Mouse (Mus musculus) fat pad, adult 2 months (tissue): Measurements from ENCODE around the gene Ruvbl2.
"Not testable (repeated sequence)": the region's sequence is repeated elsewhere in the genome, so short reads cannot be mapped to it uniquely, and the experiment has no call there.

ENCODE experiments used
- DNase-seq: peaks from one replicate; pipeline ENCODE4 v3.0.0-alpha.2; 2011; ENCODE audit warnings: low read depth, low spot score; ENCODE audit errors: extremely low read depth

Ruvbl2 gene

DNA sequence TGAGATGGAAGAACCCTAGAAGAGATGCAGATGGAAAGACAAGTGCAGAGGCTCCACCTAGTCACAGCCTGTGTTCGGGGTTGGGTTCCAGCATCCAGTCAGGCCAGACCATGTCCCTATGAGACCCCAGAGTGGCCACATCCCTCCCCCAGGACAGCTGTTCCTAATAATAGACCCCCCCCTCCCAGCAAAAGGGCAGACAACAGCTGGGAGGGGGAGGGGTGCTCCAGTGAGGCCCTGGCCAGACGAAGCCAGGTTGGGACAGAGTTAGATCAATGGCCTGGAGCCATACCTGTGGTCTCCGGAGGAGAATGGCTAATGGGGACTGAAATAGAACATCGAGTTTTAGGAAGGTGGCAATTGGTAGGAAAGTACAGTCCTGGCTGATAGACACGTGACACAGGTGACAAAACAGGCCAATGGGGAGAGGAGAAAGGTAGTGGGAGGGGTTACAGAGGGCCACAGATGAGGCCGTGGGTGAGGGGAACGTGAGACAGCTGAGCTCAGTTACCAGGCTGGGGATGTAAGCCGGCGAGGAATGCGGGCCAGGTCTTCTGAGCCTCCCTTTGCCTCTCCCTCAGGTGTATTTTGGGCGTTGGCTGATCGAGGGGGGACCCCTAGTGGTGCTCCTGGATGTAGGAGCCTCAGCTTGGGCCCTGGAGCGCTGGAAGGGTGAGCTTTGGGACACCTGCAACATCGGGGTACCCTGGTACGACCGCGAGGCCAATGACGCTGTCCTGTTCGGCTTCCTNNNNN is at the start of gene Ruvbl2:
Gene Ruvbl2, minus strand, starts transcription at position 576 of the 756 bp plus-strand sequence.
- DNase-seq = no peak

DNA sequence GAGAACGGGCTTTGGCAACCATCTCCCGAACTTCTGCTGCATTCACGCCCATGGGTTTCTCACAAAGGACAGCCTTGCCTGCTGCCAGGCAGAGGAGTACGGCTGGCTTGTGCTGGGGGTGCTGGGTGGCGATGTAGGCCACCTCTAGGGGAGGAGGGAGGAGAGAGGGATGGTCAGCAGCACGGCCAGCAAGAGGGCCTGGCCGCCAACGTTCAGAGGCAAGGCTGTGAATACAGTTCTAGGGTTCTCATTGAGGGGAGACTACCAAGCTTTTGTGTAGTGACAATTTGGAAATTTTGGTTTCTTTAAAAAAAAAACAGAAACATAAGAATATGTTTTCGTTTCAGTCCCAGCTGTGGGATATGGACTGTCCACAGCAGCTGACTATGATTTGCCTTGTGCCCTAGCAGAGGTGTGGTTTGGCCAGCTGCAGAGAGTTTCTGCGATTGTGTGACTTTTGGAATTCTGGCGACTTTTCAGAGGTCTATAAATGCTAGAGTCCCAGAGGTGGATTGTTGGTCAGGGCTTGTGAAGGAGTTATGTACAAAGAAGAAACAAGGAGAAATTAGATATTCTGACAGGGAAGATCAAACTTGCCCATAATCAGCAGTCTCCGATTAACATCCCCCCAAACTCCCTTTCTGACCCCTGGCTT is 49.0 kb upstream of the Ruvbl2 start, which contains the start of gene Gm45808:
Gene Gm45808, minus strand, starts transcription at position 51 of the 655 bp plus-strand sequence.
- no peak for DNase-seq

DNA sequence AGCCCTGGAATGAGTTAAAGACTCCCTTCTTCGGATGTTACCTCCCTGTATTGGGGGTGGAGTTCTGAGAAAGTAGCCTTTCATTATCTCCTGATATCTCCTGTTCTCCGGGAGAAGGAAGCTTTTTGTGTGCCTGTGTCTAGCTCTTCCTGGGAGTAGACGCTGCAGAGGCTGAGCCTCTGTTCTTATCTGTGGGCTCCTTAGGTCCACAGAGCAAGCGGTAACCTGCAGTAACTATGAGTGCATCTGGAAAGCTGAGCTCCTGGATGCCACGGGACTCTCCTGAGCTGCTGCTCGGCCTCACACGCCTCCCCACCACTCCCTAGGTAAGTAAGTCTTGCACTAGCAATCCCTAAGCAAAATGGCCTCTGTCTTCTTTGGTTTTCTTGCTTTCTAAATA is 48.3 kb upstream of the Ruvbl2 start:
- no peak for DNase-seq

GRCm38 (mm10) chr7:45484985-45485384 is 47.1 kb upstream of the Ruvbl2 start:
- DNase-seq = not testable (repeated sequence)

GRCm38 (mm10) chr7:45482166-45482565 is 44.3 kb upstream of the Ruvbl2 start:
- DNase-seq = no peak

GRCm38 (mm10) chr7:45481374-45481927 is 43.6 kb upstream of the Ruvbl2 start, which contains the start of gene Tulp2:
Gene Tulp2 (plus strand): TSS chr7:45481877.
- no peak for DNase-seq

DNA sequence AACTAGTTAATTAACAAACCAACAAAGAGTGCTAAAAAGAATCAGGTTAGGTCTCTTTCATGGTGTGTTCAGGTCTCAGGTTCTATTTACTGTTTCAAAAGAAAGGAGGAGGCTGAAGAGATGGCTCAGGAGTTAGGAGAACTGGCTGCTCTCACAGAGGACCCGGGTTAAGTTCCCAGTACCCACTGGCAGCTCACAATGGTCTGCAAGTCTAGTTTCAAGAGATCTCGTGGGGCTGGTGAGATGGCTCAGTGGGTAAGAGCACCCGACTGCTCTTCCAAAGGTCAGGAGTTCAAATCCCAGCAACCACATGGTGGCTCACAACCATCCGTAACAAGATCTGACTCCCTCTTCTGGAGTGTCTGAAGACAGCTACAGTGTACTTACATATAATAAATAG is 42.4 kb upstream of the Ruvbl2 start:
- DNase-seq = not testable (repeated sequence)

DNA sequence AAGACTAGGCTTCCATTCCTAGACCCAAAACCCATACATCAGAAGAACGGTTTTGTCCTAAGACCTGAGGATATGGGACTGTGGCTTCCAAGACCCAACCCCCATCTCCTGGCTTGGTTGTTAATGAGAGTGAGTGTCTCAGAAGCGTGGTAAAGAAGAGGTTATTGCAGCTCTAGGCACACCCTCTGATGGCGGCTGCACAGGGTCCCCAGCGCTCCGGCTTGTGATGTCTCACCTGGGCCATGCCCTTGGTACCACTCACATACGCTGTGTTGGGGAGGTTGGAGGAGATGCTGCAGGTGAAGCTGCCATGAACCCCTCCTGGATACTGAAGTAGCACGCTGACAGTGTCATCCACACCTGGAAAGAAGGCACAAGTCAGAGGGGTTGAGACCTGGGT is 40.9 kb upstream of the Ruvbl2 start:
- DNase-seq = no peak

GRCm38 (mm10) chr7:45477003-45477402 is 39.1 kb upstream of the Ruvbl2 start:
- no peak for DNase-seq

DNA sequence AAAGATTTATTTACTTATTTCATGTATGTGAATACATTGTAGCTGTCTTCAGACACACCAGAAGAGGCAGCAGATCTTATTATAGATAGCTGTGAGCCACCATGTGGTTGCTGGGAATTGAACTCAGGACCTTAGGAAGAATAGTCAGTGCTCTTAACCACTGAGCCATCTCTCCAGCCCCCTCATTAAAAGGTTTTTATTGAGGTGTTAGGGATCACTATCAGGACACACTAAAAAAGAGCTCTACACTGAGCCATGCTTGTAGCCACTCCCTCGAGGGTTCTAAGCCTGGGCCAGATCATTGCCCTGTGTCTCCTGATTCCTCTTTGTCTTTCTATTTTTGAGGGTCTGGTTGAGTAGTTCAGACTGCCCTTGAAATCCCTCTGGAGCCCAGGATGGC is 38.6 kb upstream of the Ruvbl2 start:
- no peak for DNase-seq

GRCm38 (mm10) chr7:45475291-45475969 is 37.5 kb upstream of the Ruvbl2 start:
- DNase-seq = no peak

- no peak for DNase-seq
Measured at GRCm38 (mm10) chr7:45470869-45471268, 33.0 kb upstream of the Ruvbl2 start.

DNA sequence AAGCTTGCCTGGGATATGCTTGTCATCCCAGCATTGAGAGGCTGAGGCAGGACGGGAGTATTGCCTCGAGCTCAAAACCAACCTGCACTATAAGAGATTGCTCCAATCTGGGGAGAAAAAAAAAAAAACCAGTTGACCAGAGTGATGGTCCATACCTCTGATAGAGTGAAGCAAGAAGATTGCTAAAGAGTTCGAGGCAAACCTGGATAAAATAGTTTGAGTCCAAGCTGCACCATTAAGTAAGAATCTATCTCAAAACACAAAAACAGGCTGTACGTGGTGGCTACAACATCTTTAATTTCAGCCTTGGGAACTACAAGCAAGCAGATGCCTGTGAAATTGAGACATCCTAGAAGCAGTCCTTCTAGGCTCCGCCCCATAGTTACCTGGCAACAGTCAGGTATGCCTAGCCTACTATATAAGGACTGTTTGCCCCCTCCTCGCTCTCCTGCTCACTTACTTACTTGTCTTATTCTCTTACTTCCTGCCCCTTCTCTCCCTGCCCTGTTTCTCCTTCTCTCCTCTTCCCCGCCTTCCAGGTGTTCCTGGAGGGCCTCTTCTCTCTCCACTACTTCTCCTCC is 29.3 kb upstream of the Ruvbl2 start:
- no peak for DNase-seq

DNA sequence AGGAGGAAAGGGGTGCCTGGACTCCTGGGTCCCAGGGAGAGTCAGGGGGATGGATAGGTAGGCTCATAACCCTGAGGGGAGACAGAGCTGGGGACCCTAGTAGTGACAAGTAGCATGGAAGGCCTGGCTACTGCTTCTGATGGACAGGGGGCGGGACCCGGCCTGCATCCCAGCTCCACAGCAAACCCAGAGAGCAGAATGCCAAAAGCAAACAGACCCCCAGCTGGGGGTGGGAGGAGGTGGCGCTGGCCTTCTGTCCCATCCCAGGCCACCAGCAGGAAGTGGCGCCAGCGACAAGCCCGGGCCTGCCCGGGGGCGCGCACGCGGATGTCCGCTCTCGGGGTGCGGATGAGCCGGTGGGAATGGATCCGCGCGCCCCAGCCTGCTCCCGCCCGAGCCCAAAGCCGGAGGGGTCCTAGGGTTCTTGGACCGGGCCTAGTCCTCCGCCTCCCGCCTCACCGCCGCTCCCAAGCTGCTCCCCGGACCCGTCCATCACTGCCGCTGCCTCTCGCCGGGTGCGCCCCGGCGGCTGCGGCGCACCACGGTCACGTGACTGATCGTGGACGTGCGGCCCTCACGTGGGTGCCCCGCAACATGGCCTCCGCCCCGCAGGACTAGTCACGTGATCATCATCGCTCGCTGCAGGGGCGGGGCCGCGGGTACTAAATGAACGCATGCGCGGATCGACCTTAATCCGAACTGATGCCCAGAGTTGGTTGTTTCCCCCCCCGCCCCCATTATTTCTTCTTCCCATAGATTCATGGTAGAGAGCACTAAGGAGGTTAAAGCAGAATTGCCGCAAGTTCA is 28.6 kb upstream of the Ruvbl2 start, which contains the start of gene Bax:
Gene Bax, minus strand, starts transcription at position 616 of the 807 bp plus-strand sequence.
- no peak for DNase-seq

GRCm38 (mm10) chr7:45465549-45465948 is 27.7 kb upstream of the Ruvbl2 start:
- no peak for DNase-seq

DNA sequence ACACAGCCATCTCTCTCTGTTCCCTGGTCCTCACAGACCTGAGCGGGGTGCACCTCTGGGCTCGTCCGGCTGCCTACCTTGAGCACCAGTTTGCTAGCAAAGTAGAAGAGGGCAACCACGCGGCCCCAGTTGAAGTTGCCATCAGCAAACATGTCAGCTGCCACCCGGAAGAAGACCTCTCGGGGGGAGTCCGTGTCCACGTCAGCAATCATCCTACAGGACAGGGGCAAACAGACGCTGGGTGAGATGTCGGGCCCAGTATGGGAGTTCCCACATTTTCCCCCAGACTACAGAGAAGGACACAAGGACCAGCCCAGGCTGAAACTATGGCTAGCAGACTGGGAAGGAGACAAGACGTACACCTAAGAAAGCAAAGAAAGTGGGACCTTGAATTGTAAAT is 27.2 kb upstream of the Ruvbl2 start:
- no peak for DNase-seq

DNA sequence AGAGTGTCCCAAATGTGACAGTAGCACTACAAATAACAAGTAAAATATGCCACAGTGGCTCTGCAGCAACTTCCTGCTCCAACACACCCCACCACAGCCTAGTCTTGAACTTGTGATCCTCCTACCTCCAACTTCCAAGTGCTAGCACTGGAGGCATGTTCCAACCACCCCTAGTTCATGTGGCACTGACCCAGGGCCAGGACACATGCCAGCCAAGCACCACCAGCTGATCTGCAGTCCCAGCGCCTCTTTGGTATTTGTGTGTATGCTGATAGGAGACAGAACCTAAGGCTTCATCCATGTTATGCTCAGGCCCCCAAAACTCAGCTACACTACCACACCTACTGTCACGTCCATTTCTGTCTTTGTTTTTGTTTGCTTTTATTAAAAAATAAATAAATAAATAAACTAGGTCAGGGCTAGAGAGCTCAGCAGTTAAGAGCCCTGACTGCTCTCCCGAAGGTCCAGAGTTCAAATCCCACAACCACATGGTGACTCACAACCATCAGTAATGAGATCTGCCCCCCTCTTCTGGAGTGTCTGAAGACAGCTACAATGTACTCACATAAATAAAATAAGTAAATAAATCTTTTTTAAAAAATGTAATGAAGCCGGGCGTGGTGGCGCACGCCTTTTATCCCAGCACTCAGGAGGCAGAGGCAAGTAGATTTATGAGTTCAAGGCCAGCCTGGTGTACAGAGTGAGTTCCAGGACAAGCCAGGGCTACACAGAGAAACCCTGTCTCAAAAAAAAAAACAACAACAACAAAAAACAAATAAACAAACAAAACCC is 26.3 kb upstream of the Ruvbl2 start:
- no peak for DNase-seq

GRCm38 (mm10) chr7:45462868-45463267 is 25.0 kb upstream of the Ruvbl2 start:
- DNase-seq = not testable (repeated sequence)

- no peak for DNase-seq
Measured at GRCm38 (mm10) chr7:45462325-45462724, 24.4 kb upstream of the Ruvbl2 start.
